Mouse (Mus musculus): ENCODE measurements around the gene Palm2. TPM values are rescaled to one million over a fixed set of nuclear protein-coding genes. Genes with fewer than 3 reads are reported as not detected.

The Palm2 gene
- not detected in 2 replicates for polyA plus RNA-seq (2012; ENCODE audit: low replicate concordance)

DNA sequence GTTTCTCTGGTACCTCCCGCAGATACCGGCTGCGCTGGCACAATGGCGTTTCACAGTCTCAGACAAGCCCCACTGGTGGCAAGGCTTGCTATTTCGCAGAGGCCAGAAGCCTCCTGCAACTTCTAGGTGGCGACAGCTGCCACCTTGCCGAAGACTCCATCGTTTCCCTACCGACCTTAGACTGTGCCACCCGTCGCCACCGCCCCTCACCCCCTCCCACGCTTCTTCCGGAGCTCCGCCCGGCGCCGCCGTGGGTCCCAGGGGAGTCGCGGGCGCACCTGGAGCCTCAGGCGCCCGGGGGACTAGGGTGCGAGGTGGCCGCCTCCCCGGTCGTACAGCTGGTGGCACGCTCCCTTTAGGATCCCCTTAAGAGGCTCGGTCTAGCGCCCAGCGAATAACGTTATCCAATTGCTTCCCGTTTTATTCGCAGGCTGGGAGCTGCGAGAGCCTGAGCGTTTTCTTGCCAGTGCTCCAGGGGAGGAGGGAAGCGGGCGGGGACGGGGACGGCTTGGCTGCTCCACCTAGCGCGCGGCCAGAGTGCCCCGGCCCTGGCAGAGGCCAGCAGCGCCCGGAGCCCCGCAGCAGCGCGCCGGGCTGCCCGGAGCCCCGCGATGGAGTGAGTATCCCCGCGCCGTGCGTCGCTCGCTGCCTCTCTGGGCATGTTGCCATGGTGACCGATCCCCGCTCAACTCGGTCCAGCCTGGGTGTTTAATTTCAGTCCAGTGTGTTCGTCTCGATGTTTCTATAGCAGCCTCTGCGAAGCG, at the start of gene Palm2:
Palm2 (plus strand) TSS at position 307 of the 764 bp plus-strand sequence.

DNA sequence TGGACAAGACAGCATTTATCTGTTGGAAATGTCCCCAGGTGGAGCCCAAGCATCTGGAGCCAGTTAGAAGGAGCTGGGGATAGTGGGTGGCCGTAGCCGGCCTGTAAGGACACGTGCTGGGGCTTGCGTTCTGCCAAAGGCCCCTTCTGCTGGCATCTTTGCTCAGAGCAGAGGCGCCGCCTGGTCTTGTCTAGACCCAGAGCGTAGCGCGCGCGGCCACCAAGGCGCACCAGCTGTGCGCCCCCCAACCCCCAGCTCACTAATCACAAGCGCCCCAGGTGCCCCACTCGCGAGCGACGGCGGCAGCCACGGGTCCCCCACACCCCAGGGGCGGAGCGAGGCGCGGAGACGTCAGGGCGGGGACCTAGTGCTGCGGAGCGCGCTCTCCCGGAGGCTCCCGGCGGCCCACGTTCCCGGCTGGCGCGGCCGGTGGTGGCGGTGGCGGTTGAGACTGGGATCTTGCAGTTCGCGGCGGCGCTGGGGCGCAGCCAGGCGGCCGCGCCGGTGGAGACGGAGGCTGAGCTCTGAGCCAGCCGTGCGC, 133.7 kb downstream of the Palm2 start, which contains the start of gene Pakap:
Pakap (plus strand) TSS at position 514 of the 541 bp plus-strand sequence.

DNA sequence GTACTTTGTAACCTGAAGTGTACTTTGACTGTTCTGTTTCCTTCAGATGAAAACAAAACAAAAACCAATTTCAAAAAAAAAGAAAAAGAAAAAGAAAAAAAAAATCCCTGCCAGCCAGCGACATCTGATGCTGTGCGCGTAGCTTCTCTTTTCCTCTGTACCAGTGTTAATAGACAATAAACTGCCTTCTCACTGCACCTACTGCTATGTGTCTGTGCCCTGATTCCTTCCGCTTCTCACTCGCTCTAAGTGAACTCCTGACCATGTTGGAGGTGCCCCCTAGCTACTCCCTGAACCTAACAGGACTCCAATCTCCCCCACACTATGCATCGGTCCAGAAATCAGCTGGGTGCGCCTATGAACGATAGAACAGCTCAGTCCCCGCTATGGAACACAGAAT, 283.3 kb downstream of the Palm2 start, which contains the start of gene Akap2:
Akap2 (plus strand) TSS at position 304 of the 400 bp plus-strand sequence.

Other genes starting within 250 kb of the Palm2 start
- 13.9 and 14.2 TPM in 2 replicates for gene Ptpn3, start 132.4 kb upstream of the Palm2 start, polyA plus RNA-seq (2012; ENCODE audit: low replicate concordance)
- gene Pakap, start 133.9 kb downstream of the Palm2 start, polyA plus RNA-seq (2012; ENCODE audit: low replicate concordance): 0.75 and 1.1 TPM in 2 replicates

All from leukemia stem cell, adult 10-12 weeks (primary cell).